Mouse (Mus musculus) gastrocnemius, postnatal 25 days (tissue): ENCODE measurements around the gene Mas1. TPM values are rescaled to one million over a fixed set of nuclear protein-coding genes. Genes with fewer than 3 reads are reported as not detected.

Source experiments
- microRNA-seq, 2 experiments: library from miRNA; unstranded; fragments of <30 nt; microRNA quantifications; one replicate each; pipeline ENCODE4 v1.2.0; 2021; ENCODE audit warnings: borderline replicate concordance in 2 of 2
- total RNA-seq, 2 experiments: library from RNA; stranded (reverse); gene quantifications; 1 replicate in 1 of 2; 2 replicates in 1 of 2; pipeline ENCODE4 v1.2.3; 2021

The Mas1 gene
- total RNA-seq, 2 experiments from 2014 or later, result 0.59 TPM; not detected in 1

Small RNA genes within 50 kb of the gene (microRNA-seq; reads per million reads assigned to microRNA genes)
- 0 reads per million in 2 experiments for gene Gm24085

Other genes starting within 250 kb of the Mas1 start
- gene Slc22a1, start 192.3 kb downstream of the Mas1 start, total RNA-seq, result not detected
- gene Igf2r, start 98.5 kb downstream of the Mas1 start, total RNA-seq, result 10 to 100 TPM; 44.6 to 45.8 TPM
- gene Mrgprh, start 7.9 kb upstream of the Mas1 start, total RNA-seq, result 1 to 10 TPM; 1.2 to 2.2 TPM
- gene Pnldc1, start 42.1 kb upstream of the Mas1 start, total RNA-seq, result under 1 TPM in 1 of 2 experiments, not detected in 1; 0.83 TPM
- 100 to 1,000 TPM; 159 to 178 TPM for gene Tcp1, start 47.6 kb upstream of the Mas1 start, total RNA-seq
- gene Mrpl18, start 48.2 kb upstream of the Mas1 start, total RNA-seq, result 100 to 1,000 TPM; 100 to 109 TPM
- not detected for gene Acat3, start 72.5 kb upstream of the Mas1 start, total RNA-seq
- gene Acat2, start 92.6 kb upstream of the Mas1 start, total RNA-seq, result 1 to 10 TPM; 3.2 to 5.4 TPM
- 10 to 100 TPM; 23.3 to 24.7 TPM for gene Wtap, start 126.0 kb upstream of the Mas1 start, total RNA-seq
- 100 to 1,000 TPM; 447 to 456 TPM for gene Sod2, start 138.7 kb upstream of the Mas1 start, total RNA-seq
- gene Gpr31b, start 184.2 kb upstream of the Mas1 start, total RNA-seq, result not detected
- under 1 TPM; 0.10 to 0.32 TPM for gene Tcp10b, start 193.0 kb upstream of the Mas1 start, total RNA-seq